Comparison of ENCODE assay signal across 8 mouse cellular contexts in genomic region chrX:152341496-152341895, GRCm38 (mm10). TPM values are rescaled to one million over a fixed set of nuclear protein-coding genes. Genes with fewer than 3 reads are reported as not detected.
A peak's percentile ranks its signal among the peaks of the same experiment; 100 is the strongest.
DNase-seq lines count a peak whose midpoint lies in the region; ATAC-seq and TF ChIP-seq lines count a peak whose summit lies in the region.

No protein-coding gene starts in this region.

- no peaks in the 10 kb centered on the region for H3K4me1 ChIP-seq in lung, adult 2 months (ENCODE audit: control insufficient read depth, insufficient read depth, low read length)
- peaks cover 27% of the 10 kb centered on the region for H3K4me1 ChIP-seq in forebrain, embryonic 13.5 days
- H3K4me1 ChIP-seq in limb, embryonic 15.5 days = 0 out of 2 replicates have a peak, but pooled peaks cover 4% of the 10 kb centered on the region
- no peaks in the 10 kb centered on the region for H3K4me1 ChIP-seq in stomach, postnatal 0 days (replicated peaks; ENCODE audit: control insufficient read depth, insufficient read depth)

- no peaks in the 10 kb centered on the region for H3K9me3 ChIP-seq in forebrain, embryonic 13.5 days (replicated peaks)
- no peaks in the 10 kb centered on the region for H3K9me3 ChIP-seq in limb, embryonic 15.5 days
- no peaks in the 10 kb centered on the region for H3K9me3 ChIP-seq in stomach, postnatal 0 days (ENCODE audit: control insufficient read depth, low read length)

- no peak for TF ChIP-seq CTCF in lung, adult 2 months (IDR thresholded peaks at IDR 0.05; ENCODE audit: insufficient read depth, low read length)
- TF ChIP-seq CTCF in stomach, postnatal 0 days (IDR thresholded peaks at IDR 0.05; ENCODE audit: low read depth) = no peak

- WGBS in lung, adult 2 months = 38% methylated on average over 11 of the region's 11 CpGs
- 38% methylated on average over 11 of the region's 11 CpGs for WGBS in forebrain, embryonic 13.5 days
- WGBS in limb, embryonic 15.5 days = 29% methylated on average over 11 of the region's 11 CpGs
- WGBS in stomach, postnatal 0 days = 36% methylated on average over 11 of the region's 11 CpGs

- peak overlapping the region; percentile 50 for H3K4me3 ChIP-seq in lung, adult 2 months (replicated peaks; ENCODE audit: extremely low read depth, low read depth, low read length)
- H3K4me3 ChIP-seq in forebrain, embryonic 13.5 days = peak overlapping the region; percentile 60
- peak overlapping the region; percentile 58 for H3K4me3 ChIP-seq in limb, embryonic 15.5 days
- peak overlapping the region; percentile 60 for H3K4me3 ChIP-seq in stomach, postnatal 0 days (ENCODE audit: low read depth, low read length)

- TF ChIP-seq POLR2A in lung, adult 2 months (IDR thresholded peaks at IDR 0.05; ENCODE audit: borderline replicate concordance, extremely low read depth, low read depth, low read length) = no peak

- no peak for TF ChIP-seq EP300 in stomach, postnatal 0 days (optimal IDR thresholded peaks at IDR 0.05)

- H3K4me2 ChIP-seq in forebrain, embryonic 13.5 days = peak overlapping the region; percentile 70
- H3K4me2 ChIP-seq in limb, embryonic 15.5 days = peak overlapping the region; percentile 48
- H3K4me2 ChIP-seq in stomach, postnatal 0 days (replicated peaks; ENCODE audit: low read depth) = peak overlapping the region; percentile 56

- H3K9ac ChIP-seq in forebrain, embryonic 13.5 days = peak overlapping the region; percentile 81
- peak overlapping the region; percentile 61 for H3K9ac ChIP-seq in limb, embryonic 15.5 days
- peak overlapping the region; percentile 79; the same call in 1 of the 2 replicates for H3K9ac ChIP-seq in stomach, postnatal 0 days (ENCODE audit: low read length)

- H3K27me3 ChIP-seq in forebrain, embryonic 13.5 days = peaks cover 66% of the 10 kb centered on the region
- peaks cover 51% of the 10 kb centered on the region for H3K27me3 ChIP-seq in limb, embryonic 15.5 days
- no peaks in the 10 kb centered on the region; the same call in 1 of the 2 replicates for H3K27me3 ChIP-seq in stomach, postnatal 0 days (ENCODE audit: control insufficient read depth, insufficient read depth, low read length)

- no peak for ATAC-seq in forebrain, embryonic 13.5 days
- ATAC-seq in limb, embryonic 15.5 days (ENCODE audit: insufficient number of reproducible peaks, low FRiP score, low TSS enrichment, low read depth) = no peak
- ATAC-seq in stomach, postnatal 0 days (ENCODE audit: low FRiP score, low TSS enrichment) = no peak

- peak; percentile 27 to 66 for DNase-seq in adrenal gland, adult (ENCODE audit: inconsistent age in 2 of 2, low spot score in 1 of 2)
- no peak for DNase-seq in adrenal gland, adult 8-10 months
- DNase-seq in lung, adult 2 months = no peak
- no peak for DNase-seq in lung, postnatal 14 days
- DNase-seq in stomach, postnatal 0 days (ENCODE audit: low spot score) = peak; percentile 24
- DNase-seq in layer of hippocampus, adult 8-10 months (ENCODE audit: low spot score in 2 of 2) = no peak

- peaks cover 24% of the 10 kb centered on the region for H3K36me3 ChIP-seq in forebrain, embryonic 13.5 days (ENCODE audit: poor library complexity, severe bottlenecking)
- 0 out of 2 replicates have a peak, but pooled peaks cover 12% of the 10 kb centered on the region for H3K36me3 ChIP-seq in limb, embryonic 15.5 days
- no peaks in the 10 kb centered on the region for H3K36me3 ChIP-seq in stomach, postnatal 0 days (ENCODE audit: control insufficient read depth, insufficient read depth, low read length)

- peak overlapping the region; percentile 82 for H3K27ac ChIP-seq in forebrain, embryonic 13.5 days
- peak overlapping the region; percentile 84; the same call in 1 of the 2 replicates for H3K27ac ChIP-seq in limb, embryonic 15.5 days
- H3K27ac ChIP-seq in stomach, postnatal 0 days (replicated peaks) = peak overlapping the region; percentile 87

RNA-seq across cellular contexts. Expression of gene Tspyl2, which starts 0.7 kb away (rescaled TPM):
- total RNA-seq in adrenal gland, adult 8-10 months (2022) = 10 to 100 TPM; 43.6 to 97.6 (median 77.6) TPM
- polyA plus RNA-seq in lung, adult 2 months (2012; rRNA removed) = 26.9 and 34.2 TPM in 2 replicates
- polyA plus RNA-seq in forebrain, embryonic 13.5 days (2015; fragmentation: Nextera tagmentation; extraction: Ambion mirVana) = 44.2 and 46.1 TPM in 2 replicates
- 31.9 and 34.7 TPM in 2 replicates for polyA plus RNA-seq in limb, embryonic 15.5 days (2015; fragmentation: Nextera tagmentation; extraction: Ambion mirVana)
- 12.3 and 12.9 TPM in 2 replicates for polyA plus RNA-seq in stomach, postnatal 0 days (2015; fragmentation: Nextera tagmentation; extraction: Ambion mirVana)
- 100 to 1,000 TPM; 116 to 139 (median 126) TPM for total RNA-seq in layer of hippocampus, adult 8-10 months (2022)

RNA-seq across cellular contexts. Expression of gene Kantr, which starts 14.2 kb away (rescaled TPM):
- total RNA-seq in adrenal gland, adult 8-10 months (2022) = 10 to 100 TPM; 12.9 to 21.2 (median 18.2) TPM
- polyA plus RNA-seq in lung, adult 2 months (2012; rRNA removed) = 6.2 and 8.0 TPM in 2 replicates
- polyA plus RNA-seq in forebrain, embryonic 13.5 days (2015; fragmentation: Nextera tagmentation; extraction: Ambion mirVana) = 21.1 and 21.5 TPM in 2 replicates
- polyA plus RNA-seq in limb, embryonic 15.5 days (2015; fragmentation: Nextera tagmentation; extraction: Ambion mirVana) = 11.4 and 15.1 TPM in 2 replicates
- polyA plus RNA-seq in stomach, postnatal 0 days (2015; fragmentation: Nextera tagmentation; extraction: Ambion mirVana) = 4.7 and 5.4 TPM in 2 replicates
- 10 to 100 TPM; 47.9 to 60.3 (median 54.7) TPM for total RNA-seq in layer of hippocampus, adult 8-10 months (2022)

RNA-seq across cellular contexts. Expression of gene Gpr173, which starts 27.0 kb away (rescaled TPM):
- 1 to 10 TPM; 1.2 to 4.1 (median 2.9) TPM for total RNA-seq in adrenal gland, adult 8-10 months (2022)
- 2.4 and 2.8 TPM in 2 replicates for polyA plus RNA-seq in lung, adult 2 months (2012; rRNA removed)
- 8.4 and 8.7 TPM in 2 replicates for polyA plus RNA-seq in forebrain, embryonic 13.5 days (2015; fragmentation: Nextera tagmentation; extraction: Ambion mirVana)
- 2.3 and 4.3 TPM in 2 replicates for polyA plus RNA-seq in limb, embryonic 15.5 days (2015; fragmentation: Nextera tagmentation; extraction: Ambion mirVana)
- 1.0 and 1.3 TPM in 2 replicates for polyA plus RNA-seq in stomach, postnatal 0 days (2015; fragmentation: Nextera tagmentation; extraction: Ambion mirVana)
- total RNA-seq in layer of hippocampus, adult 8-10 months (2022) = 10 to 100 TPM; 14.3 to 17.8 (median 15.6) TPM

Comparison
In these comparisons a context has a peak if more than half of its experiments do, and no peak if none do; other contexts are left out.
1. DNase-seq: peak in adrenal gland, adult (2 of 2) and stomach, postnatal 0 days (single experiment); none in adrenal gland, adult 8-10 months (single experiment), lung, adult 2 months (single experiment), lung, postnatal 14 days (single experiment) and layer of hippocampus, adult 8-10 months (0 of 2).
2. Peak in every context shown above with its lines, with median percentiles within 50 percentile points of each other: H3K4me3 ChIP-seq, H3K27ac ChIP-seq, H3K4me2 ChIP-seq and H3K9ac ChIP-seq.